Mouse (Mus musculus): ENCODE data around the gene Dguok.

DNA sequence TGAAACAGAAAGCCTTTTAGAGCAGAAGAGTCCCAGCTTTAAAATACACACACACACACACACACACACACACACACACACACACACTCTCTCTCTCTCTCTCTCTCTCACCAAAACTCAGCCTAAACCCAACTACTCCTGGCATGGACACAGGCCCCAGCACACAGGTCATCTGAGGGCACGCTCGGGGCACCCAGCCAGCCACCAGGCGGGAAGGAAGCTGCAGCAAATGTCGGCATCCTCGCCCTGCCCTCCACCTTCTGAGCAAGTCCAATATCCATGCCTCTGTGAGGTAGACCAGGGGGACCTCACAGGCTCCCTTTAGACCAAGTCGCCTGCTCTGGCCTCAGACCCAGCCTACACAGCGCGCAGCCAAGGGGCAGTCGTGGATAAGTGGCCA is 33.5 kb downstream of the Dguok start:
- no peak for TF ChIP-seq CTCF (IDR thresholded peaks at IDR 0.05; ENCODE audit: borderline replicate concordance, extremely low read depth, insufficient read depth, insufficient read length)
- TF ChIP-seq POLR2A (IDR thresholded peaks at IDR 0.05; ENCODE audit: borderline replicate concordance, extremely low read depth, insufficient read depth, insufficient read length, poor library complexity, severe bottlenecking) = no peak
